Mouse (Mus musculus): ENCODE measurements around the gene Tcf19. TPM values are rescaled to one million over a fixed set of nuclear protein-coding genes. Genes with fewer than 3 reads are reported as not detected.
A peak's percentile ranks its signal among the peaks of the same experiment; 100 is the strongest.
"Not testable (repeated sequence)": the region's sequence is repeated elsewhere in the genome, so short reads cannot be mapped to it uniquely, and the experiment has no call there.

Gene Tcf19
- polyA plus RNA-seq, 2 experiments: 73.8 to 84.3 TPM

DNA sequence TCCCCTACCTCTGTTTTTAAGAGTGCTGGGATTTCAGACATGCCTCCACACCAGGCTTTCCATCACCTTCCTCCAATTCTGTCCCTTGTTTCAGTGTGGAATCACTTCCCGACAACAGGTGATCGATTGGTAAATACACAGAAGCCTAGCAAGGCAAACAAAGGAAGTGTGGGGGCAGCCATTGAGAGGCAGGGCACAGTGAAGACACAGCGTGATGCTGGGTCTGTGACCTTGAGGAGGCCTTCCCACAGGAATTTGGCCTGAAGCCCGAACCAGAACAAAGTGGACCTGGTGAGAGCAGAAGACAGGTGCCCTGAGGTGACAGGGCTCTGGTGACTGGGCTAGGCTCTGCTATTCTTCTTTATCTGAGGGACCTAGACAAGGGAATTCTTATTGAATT lies 30.9 kb downstream of the Tcf19 start:
- Histone ChIP-seq H3K4me3 (replicated peaks; ENCODE audit: low read length) (no peak overlapping the region), H3K36me3 (ENCODE audit: control insufficient read depth, insufficient read depth, low read length) (no peaks in the 10 kb centered on the region), H3K9me3 (ENCODE audit: control insufficient read depth, low read length) (no peaks in the 10 kb centered on the region), H3K27ac (replicated peaks; ENCODE audit: low read depth, low read length) (no peak overlapping the region), H3K4me2 (replicated peaks; ENCODE audit: low read depth, low read length, severe bottlenecking) (no peak overlapping the region), H3K27me3 (ENCODE audit: control insufficient read depth, insufficient read depth, low read length) (no peaks in the 10 kb centered on the region), H3K9ac (ENCODE audit: low read depth, low read length, severe bottlenecking) (no peak overlapping the region), H3K4me1 (ENCODE audit: control insufficient read depth, insufficient read depth, low read length) (no peaks in the 10 kb centered on the region)
- no peak for TF ChIP-seq POLR2A (IDR thresholded peaks at IDR 0.05; ENCODE audit: borderline replicate concordance, extremely low read depth, insufficient read depth, insufficient read length)
- ATAC-seq (ENCODE audit: low FRiP score, low read depth): no peak
- no peak for DNase-seq (ENCODE audit: low spot score)
- 48% methylated on average over 4 of the region's 4 CpGs for WGBS

DNA sequence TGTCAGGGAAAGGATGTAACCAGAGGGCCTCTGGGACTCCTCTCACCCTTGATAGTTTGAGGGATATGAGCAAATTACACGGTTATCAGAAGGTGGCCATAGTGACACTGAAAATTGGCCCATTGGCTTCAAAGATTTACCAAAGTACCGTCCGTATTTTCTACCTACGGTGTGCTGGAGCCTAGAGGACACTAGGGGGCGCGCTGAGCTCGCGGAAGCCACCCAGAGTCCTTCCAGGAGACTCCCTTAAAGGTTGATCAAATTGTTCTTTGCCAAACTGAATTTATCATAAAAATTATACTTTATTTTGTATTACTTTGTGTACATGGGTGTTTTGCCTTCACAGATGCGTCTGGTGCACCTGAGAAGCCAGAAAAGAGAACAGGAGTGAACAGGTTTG lies 32.6 kb downstream of the Tcf19 start:
- H3K36me3 ChIP-seq (ENCODE audit: control insufficient read depth, insufficient read depth, low read length): no peaks in the 10 kb centered on the region
- no peaks in the 10 kb centered on the region for H3K27me3 ChIP-seq (ENCODE audit: control insufficient read depth, insufficient read depth, low read length)
- ATAC-seq (ENCODE audit: low FRiP score, low read depth): no peak
- H3K4me1 ChIP-seq (ENCODE audit: control insufficient read depth, insufficient read depth, low read length): no peaks in the 10 kb centered on the region
- no peak overlapping the region for H3K27ac ChIP-seq (replicated peaks; ENCODE audit: low read depth, low read length)
- H3K4me3 ChIP-seq (replicated peaks; ENCODE audit: low read length): no peak overlapping the region
- no peak for TF ChIP-seq POLR2A (IDR thresholded peaks at IDR 0.05; ENCODE audit: borderline replicate concordance, extremely low read depth, insufficient read depth, insufficient read length)
- no peaks in the 10 kb centered on the region for H3K9me3 ChIP-seq (ENCODE audit: control insufficient read depth, low read length)
- 2% methylated on average over 9 of the region's 9 CpGs for WGBS
- H3K4me2 ChIP-seq (replicated peaks; ENCODE audit: low read depth, low read length, severe bottlenecking): no peak overlapping the region
- H3K9ac ChIP-seq (ENCODE audit: low read depth, low read length, severe bottlenecking): no peak overlapping the region
- peak; percentile 55 for DNase-seq (ENCODE audit: low spot score)

DNA sequence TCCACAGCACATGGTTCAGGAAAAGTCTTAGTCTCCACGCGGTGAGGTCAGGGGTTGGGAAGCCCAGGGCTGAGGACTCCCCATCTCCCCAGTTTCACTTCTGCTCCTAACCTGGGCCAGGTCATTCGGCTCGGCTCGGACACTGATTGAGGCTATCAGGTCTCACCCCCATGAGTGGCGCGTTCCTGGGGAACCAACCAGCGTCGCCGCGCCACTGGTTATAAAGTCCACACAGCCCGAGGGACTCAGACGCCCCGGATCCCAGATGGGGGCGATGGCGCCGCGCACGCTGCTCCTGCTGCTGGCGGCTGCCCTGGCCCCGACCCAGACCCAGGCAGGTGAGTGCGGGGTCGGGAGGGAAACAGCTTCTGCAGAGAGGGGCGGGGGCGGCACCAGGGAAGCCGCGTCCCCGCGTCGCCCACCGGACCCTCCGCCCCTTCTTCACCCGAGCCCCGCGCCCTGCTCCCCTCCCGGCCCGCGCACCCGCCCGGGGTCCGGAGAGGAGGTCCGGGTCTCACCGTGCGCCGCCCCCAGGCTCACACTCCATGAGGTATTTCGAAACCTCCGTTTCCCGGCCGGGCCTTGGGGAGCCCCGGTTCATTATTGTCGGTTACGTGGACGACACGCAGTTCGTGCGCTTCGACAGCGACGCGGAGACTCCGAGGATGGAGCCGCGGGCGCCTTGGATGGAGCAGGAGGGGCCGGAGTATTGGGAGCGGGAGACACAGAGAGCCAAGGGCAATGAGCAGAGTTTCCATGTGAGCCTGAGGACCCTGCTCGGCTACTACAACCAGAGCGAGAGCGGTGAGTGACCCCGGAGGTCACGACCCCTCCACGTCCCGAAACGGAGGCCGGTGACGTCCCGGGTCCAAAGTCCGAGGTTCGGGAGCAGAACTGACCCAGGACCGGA lies 46.5 kb downstream of the Tcf19 start, which contains the start of gene H2-Q10:
Gene H2-Q10 (plus strand): TSS at position 248 of the 910 bp plus-strand sequence.
- H3K27ac ChIP-seq (replicated peaks; ENCODE audit: low read depth, low read length): no peak within 1 kb of the TSS
- H3K27me3 ChIP-seq (ENCODE audit: control insufficient read depth, insufficient read depth, low read length): peaks cover 21% of the 10 kb centered on the region
- no peak for DNase-seq (ENCODE audit: low spot score)
- TF ChIP-seq POLR2A (IDR thresholded peaks at IDR 0.05; ENCODE audit: borderline replicate concordance, extremely low read depth, insufficient read depth, insufficient read length): no peak
- peak within 1 kb of the TSS; percentile 45 for H3K4me3 ChIP-seq (replicated peaks; ENCODE audit: low read length)
- H3K4me1 ChIP-seq (ENCODE audit: control insufficient read depth, insufficient read depth, low read length): no peaks in the 10 kb centered on the region
- peak within 1 kb of the TSS; percentile 43 for H3K9ac ChIP-seq (ENCODE audit: low read depth, low read length, severe bottlenecking)
- peak within 1 kb of the TSS; percentile 86 for H3K4me2 ChIP-seq (replicated peaks; ENCODE audit: low read depth, low read length, severe bottlenecking)
- WGBS: 1% methylated on average over 70 of the region's 80 CpGs
- no peaks in the 10 kb centered on the region for H3K36me3 ChIP-seq (ENCODE audit: control insufficient read depth, insufficient read depth, low read length)
- no peak for ATAC-seq (ENCODE audit: low FRiP score, low read depth)
- H3K9me3 ChIP-seq (ENCODE audit: control insufficient read depth, low read length): no peaks in the 10 kb centered on the region

DNA sequence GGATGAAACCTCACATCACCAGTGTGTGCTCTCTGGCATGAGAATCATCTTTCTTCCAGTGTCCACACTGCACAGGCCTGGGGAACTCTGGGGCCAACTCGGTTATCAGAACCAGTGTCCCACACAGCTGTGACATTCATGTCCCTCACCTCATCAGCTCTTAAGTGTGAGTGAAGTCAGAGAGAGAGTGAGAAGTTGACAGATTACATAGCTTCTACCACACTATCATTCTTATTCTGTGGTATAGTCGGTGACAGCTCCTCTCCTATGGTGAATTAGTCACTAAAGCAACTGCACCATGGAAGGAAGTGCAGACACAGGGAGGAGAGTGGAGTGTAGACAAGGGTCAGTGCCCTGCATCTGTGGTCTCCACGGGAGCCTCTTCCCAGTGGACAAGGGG lies 47.7 kb downstream of the Tcf19 start:
- not testable (repeated sequence) for H3K36me3 ChIP-seq (ENCODE audit: control insufficient read depth, insufficient read depth, low read length); DNase-seq (ENCODE audit: low spot score); H3K4me2 ChIP-seq (replicated peaks; ENCODE audit: low read depth, low read length, severe bottlenecking); H3K9me3 ChIP-seq (ENCODE audit: control insufficient read depth, low read length); ATAC-seq (ENCODE audit: low FRiP score, low read depth); H3K9ac ChIP-seq (ENCODE audit: low read depth, low read length, severe bottlenecking); H3K27ac ChIP-seq (replicated peaks; ENCODE audit: low read depth, low read length); H3K4me1 ChIP-seq (ENCODE audit: control insufficient read depth, insufficient read depth, low read length); H3K4me3 ChIP-seq (replicated peaks; ENCODE audit: low read length)
- 56% methylated on average over 3 of the region's 3 CpGs for WGBS
- H3K27me3 ChIP-seq (ENCODE audit: control insufficient read depth, insufficient read depth, low read length): peaks cover 21% of the 10 kb centered on the region

DNA sequence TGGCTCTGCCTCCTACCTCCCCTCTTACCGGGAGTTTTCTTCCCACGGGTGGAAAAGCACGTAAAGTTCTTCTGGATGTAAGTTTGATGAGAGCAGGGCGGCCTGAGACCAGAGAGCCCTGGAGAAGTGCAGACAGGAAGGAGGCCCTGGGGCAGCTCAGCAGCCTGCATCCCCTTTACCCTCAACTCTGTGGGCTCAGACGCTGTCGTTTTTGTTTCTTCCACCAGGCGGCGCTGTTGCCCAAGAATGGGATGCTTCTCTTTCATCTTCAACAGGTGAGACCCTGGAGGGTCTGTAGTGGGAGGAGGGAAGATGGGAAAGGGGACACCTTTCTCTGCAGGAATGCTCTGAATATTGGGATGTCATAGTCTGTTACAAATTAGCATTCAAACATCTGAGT lies 51.0 kb downstream of the Tcf19 start:
- WGBS: 4% methylated on average over 8 of the region's 8 CpGs
- H3K27ac ChIP-seq (replicated peaks; ENCODE audit: low read depth, low read length); DNase-seq (ENCODE audit: low spot score); H3K4me3 ChIP-seq (replicated peaks; ENCODE audit: low read length); H3K9ac ChIP-seq (ENCODE audit: low read depth, low read length, severe bottlenecking); H3K9me3 ChIP-seq (ENCODE audit: control insufficient read depth, low read length); H3K36me3 ChIP-seq (ENCODE audit: control insufficient read depth, insufficient read depth, low read length); H3K4me2 ChIP-seq (replicated peaks; ENCODE audit: low read depth, low read length, severe bottlenecking); H3K4me1 ChIP-seq (ENCODE audit: control insufficient read depth, insufficient read depth, low read length); ATAC-seq (ENCODE audit: low FRiP score, low read depth): not testable (repeated sequence)
- peaks cover 19% of the 10 kb centered on the region for H3K27me3 ChIP-seq (ENCODE audit: control insufficient read depth, insufficient read depth, low read length)

Other genes starting within 250 kb of the Tcf19 start
- 0.01 and 0.05 TPM in 2 replicates for gene H2-Q1, start 196.4 kb downstream of the Tcf19 start, polyA plus RNA-seq (2012; rRNA removed)
- gene H2-Q1, start 196.4 kb downstream of the Tcf19 start, polyA plus RNA-seq (2014; fragmentation: Nextera tagmentation; extraction: Ambion mirVana): not detected in 2 replicates
- 0.16 and 0.41 TPM in 2 replicates for gene H2-Q2, start 174.6 kb downstream of the Tcf19 start, polyA plus RNA-seq (2012; rRNA removed)
- gene H2-Q2, start 174.6 kb downstream of the Tcf19 start, polyA plus RNA-seq (2014; fragmentation: Nextera tagmentation; extraction: Ambion mirVana): 0.15 and 0.37 TPM in 2 replicates
- 15.2 and 15.5 TPM in 2 replicates for gene H2-Q4, start 137.2 kb downstream of the Tcf19 start, polyA plus RNA-seq (2012; rRNA removed)
- gene H2-Q4, start 137.2 kb downstream of the Tcf19 start, polyA plus RNA-seq (2014; fragmentation: Nextera tagmentation; extraction: Ambion mirVana): 2.8 and 3.5 TPM in 2 replicates
- 0.73 and 1.00 TPM in 2 replicates for gene H2-Q6, start 92.0 kb downstream of the Tcf19 start, polyA plus RNA-seq (2012; rRNA removed)
- gene H2-Q6, start 92.0 kb downstream of the Tcf19 start, polyA plus RNA-seq (2014; fragmentation: Nextera tagmentation; extraction: Ambion mirVana): 0.41 and 0.53 TPM in 2 replicates
- gene H2-Q7, start 77.7 kb downstream of the Tcf19 start, polyA plus RNA-seq (2012; rRNA removed): 8.9 and 9.9 TPM in 2 replicates
- gene H2-Q7, start 77.7 kb downstream of the Tcf19 start, polyA plus RNA-seq (2014; fragmentation: Nextera tagmentation; extraction: Ambion mirVana): 3.1 and 4.2 TPM in 2 replicates
- 0.76 and 0.87 TPM in 2 replicates for gene H2-Q10, start 46.7 kb downstream of the Tcf19 start, polyA plus RNA-seq (2012; rRNA removed)
- 0.28 and 0.62 TPM in 2 replicates for gene H2-Q10, start 46.7 kb downstream of the Tcf19 start, polyA plus RNA-seq (2014; fragmentation: Nextera tagmentation; extraction: Ambion mirVana)
- gene Pou5f1, start 10.8 kb downstream of the Tcf19 start, polyA plus RNA-seq (2012; rRNA removed): 0.06 and 0.09 TPM in 2 replicates
- gene Pou5f1, start 10.8 kb downstream of the Tcf19 start, polyA plus RNA-seq (2014; fragmentation: Nextera tagmentation; extraction: Ambion mirVana): not detected in 2 replicates
- 41.2 and 43.2 TPM in 2 replicates for gene Cchcr1, start 276 bp upstream of the Tcf19 start, polyA plus RNA-seq (2012; rRNA removed)
- gene Cchcr1, start 276 bp upstream of the Tcf19 start, polyA plus RNA-seq (2014; fragmentation: Nextera tagmentation; extraction: Ambion mirVana): 11.6 and 13.9 TPM in 2 replicates
- gene Psors1c2, start 16.4 kb upstream of the Tcf19 start, polyA plus RNA-seq (2012; rRNA removed): 1.0 and 2.2 TPM in 2 replicates
- 0.39 and 1.5 TPM in 2 replicates for gene Psors1c2, start 16.4 kb upstream of the Tcf19 start, polyA plus RNA-seq (2014; fragmentation: Nextera tagmentation; extraction: Ambion mirVana)
- gene Cdsn, start 35.3 kb upstream of the Tcf19 start, polyA plus RNA-seq (2012; rRNA removed): 0.09 and 0.31 TPM in 2 replicates
- 0.07 and 0.17 TPM in 2 replicates for gene Cdsn, start 35.3 kb upstream of the Tcf19 start, polyA plus RNA-seq (2014; fragmentation: Nextera tagmentation; extraction: Ambion mirVana)
- gene 2300002M23Rik, start 50.6 kb upstream of the Tcf19 start, polyA plus RNA-seq (2012; rRNA removed): 0.21 and 0.24 TPM in 2 replicates
- gene 2300002M23Rik, start 50.6 kb upstream of the Tcf19 start, polyA plus RNA-seq (2014; fragmentation: Nextera tagmentation; extraction: Ambion mirVana): not detected in 2 replicates
- not detected in 2 replicates for gene Sfta2, start 84.7 kb upstream of the Tcf19 start, polyA plus RNA-seq (2012; rRNA removed)
- gene Sfta2, start 84.7 kb upstream of the Tcf19 start, polyA plus RNA-seq (2014; fragmentation: Nextera tagmentation; extraction: Ambion mirVana): not detected in 2 replicates
- gene Gm9573, start 109.8 kb upstream of the Tcf19 start, polyA plus RNA-seq (2012; rRNA removed): not detected in 2 replicates
- not detected in 2 replicates for gene Gm9573, start 109.8 kb upstream of the Tcf19 start, polyA plus RNA-seq (2014; fragmentation: Nextera tagmentation; extraction: Ambion mirVana)
- 0.13 and 0.30 TPM in 2 replicates for gene Mucl3, start 126.9 kb upstream of the Tcf19 start, polyA plus RNA-seq (2012; rRNA removed)
- 0.22 TPM in 1 of 2 replicates, not detected in the other for gene Mucl3, start 126.9 kb upstream of the Tcf19 start, polyA plus RNA-seq (2014; fragmentation: Nextera tagmentation; extraction: Ambion mirVana)
- gene Vars2, start 150.8 kb upstream of the Tcf19 start, polyA plus RNA-seq (2012; rRNA removed): 35.4 and 47.8 TPM in 2 replicates
- gene Vars2, start 150.8 kb upstream of the Tcf19 start, polyA plus RNA-seq (2014; fragmentation: Nextera tagmentation; extraction: Ambion mirVana): 14.8 and 18.7 TPM in 2 replicates
- gene Gtf2h4, start 156.9 kb upstream of the Tcf19 start, polyA plus RNA-seq (2012; rRNA removed): 43.0 and 52.0 TPM in 2 replicates
- 40.7 and 44.9 TPM in 2 replicates for gene Gtf2h4, start 156.9 kb upstream of the Tcf19 start, polyA plus RNA-seq (2014; fragmentation: Nextera tagmentation; extraction: Ambion mirVana)
- 49.4 and 60.1 TPM in 2 replicates for gene Ddr1, start 187.8 kb upstream of the Tcf19 start, polyA plus RNA-seq (2012; rRNA removed)
- 56.7 and 58.2 TPM in 2 replicates for gene Ddr1, start 187.8 kb upstream of the Tcf19 start, polyA plus RNA-seq (2014; fragmentation: Nextera tagmentation; extraction: Ambion mirVana)

Measured in limb, embryonic 14.5 days (tissue).